Mouse (Mus musculus): ENCODE measurements at regions not wholly inside any gene's neighbourhood (a gene's known extent, or its start where the extent isn't known, plus 50 kb on each side); places are given as distances from the start of the nearest gene placed in this dataset.
"Not testable (repeated sequence)": the region's sequence is repeated elsewhere in the genome, so short reads cannot be mapped to it uniquely, and the experiment has no call there.

GRCm38 (mm10) chr6:61042667-61043523 is 118.1 kb downstream of the Mmrn1 start:
- DNase-seq (ENCODE audit: low spot score): no peak

- DNase-seq (ENCODE audit: low spot score): no peak
These were observed 119.0 kb downstream of the Mmrn1 start for GRCm38 (mm10) chr6:61043524-61044450.

GRCm38 (mm10) chr6:61047667-61048066 is 122.9 kb downstream of the Mmrn1 start:
- DNase-seq (ENCODE audit: low spot score): not testable (repeated sequence)

- peak; percentile 12 for DNase-seq (ENCODE audit: low spot score)
These were observed 117.0 kb upstream of the Ccser1 start for GRCm38 (mm10) chr6:61063129-61063528.

- DNase-seq (ENCODE audit: low spot score): no peak
These were observed 114.4 kb upstream of the Ccser1 start for GRCm38 (mm10) chr6:61065769-61066168.

- DNase-seq (ENCODE audit: low spot score): no peak
These were observed 113.4 kb upstream of the Ccser1 start for GRCm38 (mm10) chr6:61066501-61067282.

GRCm38 (mm10) chr6:61067355-61068116 is 112.6 kb upstream of the Ccser1 start:
- no peak for DNase-seq (ENCODE audit: low spot score)

- DNase-seq (ENCODE audit: low spot score): no peak
These were observed 112.0 kb upstream of the Ccser1 start for GRCm38 (mm10) chr6:61068117-61068489.

- no peak for DNase-seq (ENCODE audit: low spot score)
These were observed 106.9 kb upstream of the Ccser1 start for GRCm38 (mm10) chr6:61073267-61073666.

GRCm38 (mm10) chr6:61073794-61074193 is 106.3 kb upstream of the Ccser1 start:
- DNase-seq (ENCODE audit: low spot score): no peak

GRCm38 (mm10) chr6:61074700-61075099 is 105.4 kb upstream of the Ccser1 start:
- DNase-seq (ENCODE audit: low spot score): no peak

GRCm38 (mm10) chr6:61078559-61078958 is 101.6 kb upstream of the Ccser1 start:
- no peak for DNase-seq (ENCODE audit: low spot score)

GRCm38 (mm10) chr6:61080661-61081060 is 99.5 kb upstream of the Ccser1 start:
- no peak for DNase-seq (ENCODE audit: low spot score)

GRCm38 (mm10) chr6:61083346-61083745 is 96.8 kb upstream of the Ccser1 start:
- DNase-seq (ENCODE audit: low spot score): no peak

GRCm38 (mm10) chr6:61099348-61099981 is 80.7 kb upstream of the Ccser1 start:
- DNase-seq (ENCODE audit: low spot score): no peak

- no peak for DNase-seq (ENCODE audit: low spot score)
These were observed 80.2 kb upstream of the Ccser1 start for GRCm38 (mm10) chr6:61099982-61100365.

- DNase-seq (ENCODE audit: low spot score): no peak
These were observed 78.2 kb upstream of the Ccser1 start for GRCm38 (mm10) chr6:61101972-61102371.

GRCm38 (mm10) chr6:61103459-61104234 is 76.5 kb upstream of the Ccser1 start:
- DNase-seq (ENCODE audit: low spot score): no peak

GRCm38 (mm10) chr6:61115250-61115649 is 64.9 kb upstream of the Ccser1 start:
- DNase-seq (ENCODE audit: low spot score): no peak

GRCm38 (mm10) chr6:61119590-61119989 is 60.5 kb upstream of the Ccser1 start:
- DNase-seq (ENCODE audit: low spot score): no peak
